Mouse (Mus musculus) embryonic fibroblast, embryonic 13.5 days (primary cell): ENCODE measurements around the gene Hist1h3g. TPM values are rescaled to one million over a fixed set of nuclear protein-coding genes. Genes with fewer than 3 reads are reported as not detected.

ENCODE experiments used
- H3K27ac ChIP-seq: 2 replicates; pipeline ENCODE4 v1.5.1; 2012; ENCODE audit warnings: low read length, control low read depth, inconsistent platforms; ENCODE audit not compliant: insufficient read depth
- H3K4me1 ChIP-seq: 2 replicates; pipeline ENCODE4 v1.6.1; 2011; ENCODE audit warnings: low read length; ENCODE audit not compliant: control insufficient read depth, insufficient read depth
- H3K4me3 ChIP-seq: 2 replicates; pipeline ENCODE4 v1.5.1; 2011; ENCODE audit warnings: mild to moderate bottlenecking, control low read depth, low read length; ENCODE audit not compliant: insufficient read depth
- CTCF ChIP-seq: IDR thresholded peaks from 2 replicates; pipeline ENCODE4 v1.5.1; 2011; ENCODE audit warnings: mild to moderate bottlenecking, control low read depth, low read length, moderate library complexity, borderline replicate concordance; ENCODE audit not compliant: insufficient read depth
- POLR2A ChIP-seq: IDR thresholded peaks from 2 replicates; pipeline ENCODE4 v1.6.1; 2011; ENCODE audit warnings: low read depth, mild to moderate bottlenecking, control low read depth, low read length, moderate library complexity
- polyA plus RNA-seq: library from polyadenylated mRNA; stranded (reverse); fragments of >200 nt; gene quantifications from 2 replicates; pipeline ENCODE4 v1.2.4, GENCODE M21; 2011; ENCODE audit warnings: low read depth; ENCODE audit not compliant: missing spikeins, insufficient read length

Hist1h3g gene
- polyA plus RNA-seq, 1 experiment: 5.7 TPM

DNA sequence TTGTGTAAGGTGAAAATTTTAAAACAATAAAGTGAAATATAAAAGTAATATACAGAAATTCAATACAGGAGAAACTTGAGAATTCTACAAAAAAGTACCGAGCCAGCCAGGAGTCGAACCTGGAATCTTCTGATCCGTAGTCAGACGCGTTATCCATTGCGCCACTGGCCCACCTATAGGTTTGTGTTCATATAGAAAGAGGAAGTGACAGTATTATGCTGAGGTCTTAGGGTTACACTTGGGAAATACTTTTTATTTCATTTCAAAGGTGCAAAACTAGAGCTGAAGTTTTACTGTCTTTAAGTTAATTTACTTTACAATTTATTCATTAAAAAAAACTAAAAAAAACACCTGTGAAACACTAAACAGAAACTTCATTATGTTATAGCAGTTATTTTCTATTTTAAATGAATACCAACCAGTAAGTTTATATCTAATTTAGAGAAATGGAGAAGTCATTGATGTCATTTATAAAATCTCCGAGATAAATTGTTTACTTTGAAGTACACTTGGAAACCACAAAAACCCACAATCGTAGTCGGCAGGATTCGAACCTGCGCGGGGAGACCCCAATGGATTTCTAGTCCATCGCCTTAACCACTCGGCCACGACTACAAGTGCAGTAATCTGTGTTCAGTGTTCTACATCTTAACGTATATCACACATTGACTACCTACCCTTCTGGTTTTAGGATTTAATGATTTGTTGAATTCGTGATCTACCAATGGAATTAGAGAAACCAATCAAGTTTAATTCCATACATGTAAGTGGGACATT is 34.6 kb upstream of the Hist1h3g start:
- TF ChIP-seq CTCF (no peak), POLR2A (no peak)
- Histone ChIP-seq H3K4me1 (no peaks in the 10 kb centered on the region; the same call in 1 of the 2 replicates), H3K27ac (no peak overlapping the region), H3K4me3 (no peak overlapping the region)

DNA sequence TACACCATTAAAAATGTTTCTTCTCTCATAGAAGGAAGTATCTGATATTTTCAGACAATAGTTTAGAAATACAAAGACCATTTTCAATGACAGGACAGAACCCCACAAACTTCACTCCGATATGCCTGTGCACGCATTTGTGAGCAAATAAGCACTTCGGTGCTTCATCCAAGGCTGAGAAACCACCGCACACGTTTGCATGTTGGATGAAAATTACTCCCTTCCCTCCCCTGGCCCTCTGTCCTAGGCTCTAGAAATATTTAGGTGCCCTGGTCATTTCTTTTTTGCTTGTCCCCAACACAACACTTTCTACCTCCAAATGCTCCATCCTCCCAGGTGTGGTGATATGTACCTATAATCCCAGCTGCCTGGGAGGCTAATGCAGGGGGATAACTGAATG is 33.7 kb upstream of the Hist1h3g start:
- no peaks in the 10 kb centered on the region; the same call in 1 of the 2 replicates for H3K4me1 ChIP-seq
- no peak for TF ChIP-seq POLR2A
- no peak for TF ChIP-seq CTCF
- no peak overlapping the region for H3K27ac ChIP-seq
- H3K4me3 ChIP-seq: peak overlapping the region; percentile 29

DNA sequence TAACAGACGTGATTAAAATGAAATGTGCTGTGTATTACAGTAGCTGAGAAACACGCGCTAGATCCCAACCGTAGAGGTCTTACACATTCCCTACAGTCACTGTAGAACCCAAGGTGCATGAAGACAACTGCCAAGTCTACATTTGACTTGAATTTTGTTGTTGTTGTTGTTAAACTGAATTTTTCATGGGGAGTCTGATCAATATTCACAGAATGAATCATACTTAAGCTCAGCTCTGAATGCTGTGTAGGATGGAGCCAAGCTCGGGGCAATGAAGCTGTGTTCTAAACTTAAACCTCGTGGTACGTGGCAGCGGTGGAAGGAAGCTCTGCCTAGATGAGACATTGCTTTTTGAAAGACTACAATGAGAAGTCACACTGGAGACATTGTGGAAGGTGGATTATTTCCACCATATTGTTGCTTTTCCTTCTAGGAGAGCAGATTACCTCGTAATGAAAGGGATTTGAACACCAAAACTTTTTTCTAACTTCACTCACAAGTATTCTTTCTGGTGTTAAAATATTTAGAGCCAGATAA is 33.1 kb upstream of the Hist1h3g start:
- H3K4me3 ChIP-seq: peak overlapping the region; percentile 29; the same call in 1 of the 2 replicates
- no peaks in the 10 kb centered on the region; the same call in 1 of the 2 replicates for H3K4me1 ChIP-seq
- TF ChIP-seq POLR2A (no peak), CTCF (no peak)
- H3K27ac ChIP-seq: peak overlapping the region; percentile 1; the same call in 1 of the 2 replicates

DNA sequence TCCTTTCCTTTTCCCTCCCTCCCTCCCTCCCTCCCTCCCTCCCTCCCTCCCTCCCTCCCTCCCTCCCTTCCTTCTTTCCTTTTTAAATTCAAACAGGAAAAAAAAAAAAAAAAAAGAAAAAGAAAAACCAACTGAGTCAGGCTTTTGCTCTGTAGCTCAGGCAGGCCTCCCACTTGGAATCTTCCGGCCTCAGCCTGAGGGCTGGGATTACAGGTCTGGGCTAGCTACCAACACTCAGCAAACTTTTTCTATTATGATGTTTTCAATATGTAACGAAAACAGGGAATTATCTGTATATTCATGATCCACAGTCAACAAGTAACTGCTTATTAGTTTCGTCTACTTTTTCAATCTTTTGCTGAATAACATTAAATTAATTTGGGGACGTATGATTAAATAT is 32.3 kb upstream of the Hist1h3g start:
- H3K27ac ChIP-seq: no peak overlapping the region
- no peak for TF ChIP-seq CTCF
- no peak for TF ChIP-seq POLR2A
- no peaks in the 10 kb centered on the region; the same call in 1 of the 2 replicates for H3K4me1 ChIP-seq
- H3K4me3 ChIP-seq: no peak overlapping the region

DNA sequence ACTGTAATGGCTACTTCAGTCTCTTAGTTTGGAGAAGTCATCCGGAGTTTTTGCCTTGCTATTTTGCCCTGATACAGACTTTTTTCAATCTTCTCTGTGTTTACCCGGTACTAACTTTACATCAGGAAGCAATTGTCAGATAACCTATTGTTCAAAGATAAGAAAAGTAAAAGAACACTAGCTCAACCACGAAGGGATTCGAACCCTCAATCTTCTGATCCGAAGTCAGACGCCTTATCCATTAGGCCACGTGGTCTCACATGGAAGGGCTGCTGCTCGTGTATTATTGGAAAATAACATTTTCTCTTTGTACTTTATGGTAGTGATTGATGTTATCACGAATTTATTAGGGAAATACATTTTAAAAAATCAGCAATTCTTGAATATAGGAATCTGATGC is 31.4 kb upstream of the Hist1h3g start:
- H3K27ac ChIP-seq: no peak overlapping the region
- TF ChIP-seq POLR2A (no peak), CTCF (no peak)
- no peak overlapping the region; the same call in 1 of the 2 replicates for H3K4me3 ChIP-seq
- no peaks in the 10 kb centered on the region; the same call in 1 of the 2 replicates for H3K4me1 ChIP-seq

DNA sequence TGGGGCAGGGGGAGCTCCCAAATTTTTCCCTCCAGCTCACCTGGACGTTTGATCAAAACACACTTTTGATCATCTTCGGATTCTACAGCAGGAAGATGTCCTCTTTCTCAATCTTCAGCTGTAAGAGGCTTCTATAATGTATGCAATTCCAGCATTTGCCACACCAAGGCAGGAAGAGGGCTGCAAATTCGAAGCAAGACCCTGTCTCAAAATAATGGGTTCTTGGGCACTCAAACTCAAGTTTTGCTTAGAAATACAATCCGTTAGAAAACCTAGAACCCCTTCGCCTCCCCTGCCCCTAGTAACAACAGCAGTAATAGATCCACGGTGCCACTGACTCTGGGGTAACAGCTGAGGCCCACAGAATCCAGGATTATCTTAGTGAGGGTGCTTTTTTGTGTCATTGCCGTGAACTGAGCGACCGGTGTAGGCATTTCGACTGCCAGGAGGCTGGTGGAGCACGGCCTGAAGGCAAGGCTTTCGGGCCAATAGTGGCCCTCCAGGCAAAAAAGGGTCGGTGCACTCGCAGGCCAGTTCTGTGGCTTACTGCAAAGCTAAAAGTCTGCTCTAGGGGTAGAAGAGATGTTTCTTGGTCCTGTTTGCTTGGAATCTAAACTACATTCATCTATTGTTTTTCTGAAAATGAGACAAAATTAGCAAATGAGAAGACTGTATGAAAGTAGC is 29.4 kb upstream of the Hist1h3g start:
- Histone ChIP-seq H3K27ac (peak overlapping the region; percentile 55), H3K4me3 (peak overlapping the region; percentile 40), H3K4me1 (no peaks in the 10 kb centered on the region; the same call in 1 of the 2 replicates)
- TF ChIP-seq POLR2A (no peak), CTCF (no peak)

DNA sequence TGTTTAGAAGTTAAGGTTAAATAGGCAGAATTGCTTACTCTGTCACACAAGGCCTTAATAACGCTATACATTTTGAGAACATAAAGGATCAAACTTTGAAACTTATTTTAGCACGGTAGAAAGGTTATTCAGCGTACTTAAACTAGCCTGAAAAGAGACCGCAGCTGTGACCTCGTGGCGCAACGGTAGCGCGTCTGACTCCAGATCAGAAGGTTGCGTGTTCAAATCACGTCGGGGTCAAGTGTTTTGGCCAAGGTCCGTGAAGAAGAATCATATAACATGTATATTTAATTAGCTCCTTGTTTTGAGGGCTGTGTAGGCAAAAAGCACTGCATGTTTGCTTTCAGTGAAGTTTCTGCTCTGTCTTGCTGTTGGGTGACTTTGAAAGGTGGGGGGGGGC is 28.9 kb upstream of the Hist1h3g start:
- Histone ChIP-seq H3K27ac (no peak overlapping the region), H3K4me3 (no peak overlapping the region; the same call in 1 of the 2 replicates), H3K4me1 (no peaks in the 10 kb centered on the region; the same call in 1 of the 2 replicates)
- TF ChIP-seq POLR2A: no peak
- TF ChIP-seq CTCF: no peak

DNA sequence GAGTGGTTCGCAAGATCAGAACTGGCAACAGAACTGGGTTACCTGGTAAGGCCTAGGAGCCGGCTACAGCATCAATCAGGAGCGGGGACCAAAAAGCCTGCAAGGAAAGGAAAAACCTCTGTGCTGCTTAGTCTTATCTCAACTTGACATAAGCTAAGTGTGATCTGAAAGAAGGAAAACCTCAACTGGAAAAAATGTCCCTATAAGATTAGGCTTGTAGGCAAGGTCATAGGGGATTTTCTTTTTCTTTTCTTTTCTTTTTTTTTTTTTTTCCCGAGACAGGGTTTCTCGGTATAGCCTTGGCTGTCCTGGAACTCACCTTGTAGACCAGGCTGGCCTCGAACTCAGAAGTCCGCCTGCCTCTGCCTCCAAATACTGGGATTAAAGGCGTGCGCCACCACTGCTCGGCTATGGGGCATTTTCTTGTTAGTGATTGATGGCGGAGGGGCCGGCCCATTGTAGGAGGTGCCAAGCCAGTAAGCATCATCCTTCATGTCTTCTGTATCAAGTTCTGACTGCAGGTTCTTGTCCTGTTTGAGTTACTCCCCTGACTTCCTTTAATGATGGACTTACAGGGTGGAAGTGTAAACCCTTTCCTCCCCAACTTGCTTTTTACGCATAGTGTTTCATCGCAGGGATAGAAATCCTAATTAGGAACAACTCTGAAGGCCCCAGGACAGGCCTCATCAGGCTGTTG is 28.3 kb upstream of the Hist1h3g start:
- Histone ChIP-seq H3K27ac (no peak overlapping the region), H3K4me1 (no peaks in the 10 kb centered on the region; the same call in 1 of the 2 replicates), H3K4me3 (no peak overlapping the region; the same call in 1 of the 2 replicates)
- TF ChIP-seq POLR2A (no peak), CTCF (no peak)

DNA sequence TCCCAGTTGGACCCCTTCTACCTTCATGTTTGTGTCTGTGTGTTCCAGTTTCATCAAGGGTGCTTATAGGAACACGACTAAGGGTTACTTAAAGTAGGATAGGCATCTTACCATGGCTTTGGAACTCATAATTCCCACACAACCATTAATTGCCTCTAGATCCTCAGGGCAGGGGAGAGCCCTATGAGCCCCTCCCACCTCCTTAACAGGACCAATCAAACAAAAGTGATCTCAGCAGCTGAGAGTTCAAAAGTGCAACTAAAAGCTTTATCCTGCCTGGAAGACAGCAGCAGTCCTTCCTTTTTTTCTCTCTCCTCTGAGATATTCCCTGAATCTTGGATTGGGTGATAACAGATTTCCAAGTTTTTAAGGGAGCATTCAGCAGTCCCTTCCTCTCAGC is 25.1 kb upstream of the Hist1h3g start:
- no peaks in the 10 kb centered on the region for H3K4me1 ChIP-seq
- TF ChIP-seq CTCF: no peak
- TF ChIP-seq POLR2A: no peak
- no peak overlapping the region for H3K4me3 ChIP-seq
- no peak overlapping the region for H3K27ac ChIP-seq

DNA sequence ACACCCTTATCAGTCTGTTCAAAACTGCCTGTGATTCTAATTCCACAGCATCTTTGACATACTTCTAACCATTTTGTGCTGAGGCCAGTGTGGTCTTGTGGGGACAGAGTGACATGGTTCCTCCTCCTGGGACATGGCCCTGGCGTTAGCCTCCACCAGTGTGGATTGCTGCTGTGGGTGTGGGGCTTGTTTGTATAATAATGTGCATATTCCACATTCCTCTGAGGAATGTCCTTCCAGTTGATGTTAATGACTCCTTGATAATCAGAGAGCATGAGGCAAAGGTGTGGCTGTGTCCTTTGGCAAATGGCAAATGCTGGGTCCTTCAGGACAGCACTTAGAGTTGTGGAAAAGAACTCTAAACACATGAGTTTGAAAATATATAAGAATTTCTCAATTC is 21.7 kb upstream of the Hist1h3g start:
- TF ChIP-seq POLR2A: no peak
- TF ChIP-seq CTCF: no peak
- no peak overlapping the region for H3K4me3 ChIP-seq
- no peak overlapping the region for H3K27ac ChIP-seq
- no peaks in the 10 kb centered on the region for H3K4me1 ChIP-seq
